Mouse (Mus musculus): ENCODE measurements at regions not wholly inside any gene's neighbourhood (a gene's known extent, or its start where the extent isn't known, plus 50 kb on each side); places are given as distances from the start of the nearest gene placed in this dataset.

DNA sequence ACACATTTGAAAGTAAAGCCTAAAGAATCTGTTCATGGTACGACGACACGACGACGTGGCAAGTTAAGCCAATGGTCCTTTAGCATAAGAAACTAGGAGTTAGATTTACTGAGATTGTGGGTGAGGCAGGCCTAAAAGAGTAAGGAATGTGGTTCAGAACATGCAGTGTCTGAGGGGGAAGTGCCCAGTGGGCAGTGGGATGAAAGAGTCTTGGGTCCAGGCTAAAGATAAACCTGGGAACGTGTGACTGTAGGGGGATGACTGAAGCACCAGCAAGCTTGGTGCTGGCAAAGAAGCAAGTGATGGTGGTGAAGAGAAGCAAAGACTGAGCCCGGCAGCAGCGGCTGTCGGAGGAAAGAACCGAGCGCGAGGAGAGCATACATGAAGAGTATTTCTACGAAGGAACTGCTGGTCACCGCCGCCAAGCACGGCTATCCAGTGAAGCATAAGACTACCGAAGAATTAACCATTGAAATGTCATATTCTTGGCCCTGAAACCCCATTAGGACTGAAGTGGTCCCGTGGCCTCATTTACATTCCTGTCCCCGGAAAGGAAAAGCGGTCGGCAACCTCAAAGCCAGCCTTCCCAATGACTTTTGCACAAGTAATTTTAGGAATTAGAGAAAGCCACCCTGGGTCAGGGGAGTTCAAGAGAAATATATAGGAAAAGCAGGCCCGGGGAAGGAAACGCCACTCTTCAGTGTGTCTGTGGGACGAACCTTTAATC lies 76.2 kb upstream of the Armc2 start:
- no peak for DNase-seq (ENCODE audit: low spot score)

GRCm38 (mm10) chr10:42093176-42093759 lies 75.0 kb upstream of the Armc2 start:
- DNase-seq (ENCODE audit: low spot score), result no peak

DNA sequence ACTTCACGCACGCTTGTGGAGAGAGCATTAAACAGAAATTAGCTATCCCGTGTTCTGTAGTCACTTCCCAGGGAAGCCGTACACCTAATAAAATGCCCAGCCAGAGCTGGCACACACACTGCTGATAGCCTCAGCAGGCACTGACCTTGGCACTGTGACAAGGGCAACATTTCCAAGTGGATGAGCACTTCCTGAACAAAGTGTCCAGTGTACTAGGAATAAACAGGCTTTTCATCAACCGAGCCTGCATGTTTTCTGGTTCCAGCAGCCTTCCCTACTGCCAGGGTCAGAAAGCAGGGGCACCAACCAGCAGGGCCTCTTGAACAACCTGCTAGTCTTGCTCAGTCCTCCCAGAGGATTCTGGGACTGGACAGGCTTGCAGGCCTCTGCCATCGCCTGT lies 74.3 kb upstream of the Armc2 start:
- DNase-seq (ENCODE audit: low spot score), result no peak

GRCm38 (mm10) chr10:42091546-42092168 lies 73.4 kb upstream of the Armc2 start:
- no peak for DNase-seq (ENCODE audit: low spot score)

DNA sequence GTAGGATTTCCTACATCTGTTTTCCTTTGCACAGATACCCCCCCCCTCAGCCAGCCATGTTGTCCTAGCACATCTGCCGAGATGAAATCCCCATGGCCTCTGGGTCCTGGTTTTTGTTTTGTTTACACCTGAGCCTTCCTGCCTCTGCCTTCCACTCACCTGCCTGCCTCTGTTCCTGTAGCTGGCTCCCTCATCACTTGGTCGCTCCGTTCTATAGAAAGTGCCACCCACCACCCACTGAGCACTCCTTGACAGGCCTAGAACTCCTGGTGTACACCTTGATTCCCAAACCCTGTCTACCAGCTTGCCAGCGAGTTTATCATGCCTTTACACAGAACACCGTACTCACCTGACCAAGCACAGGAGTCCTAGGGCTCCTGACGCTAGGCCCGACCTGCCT lies 72.6 kb upstream of the Armc2 start:
- DNase-seq (ENCODE audit: low spot score), result no peak

DNA sequence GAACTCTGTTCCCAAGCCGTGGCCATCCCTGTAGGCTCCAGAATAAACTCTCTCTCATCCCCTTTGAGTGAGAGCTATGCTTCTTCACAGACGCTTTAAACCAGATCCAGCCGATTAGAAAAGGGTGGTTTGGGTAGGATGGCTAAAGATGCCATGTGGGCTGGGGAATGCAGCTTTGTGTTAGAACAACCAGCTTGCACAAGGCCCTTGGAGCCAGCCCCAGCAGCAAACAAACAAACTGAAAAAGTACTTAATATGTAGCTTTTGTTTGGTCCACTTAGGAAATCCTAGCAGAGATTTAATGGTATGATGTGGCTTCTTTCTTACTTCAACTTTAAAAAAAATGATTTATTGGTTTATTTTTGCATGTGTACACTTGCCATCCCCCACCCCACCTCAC lies 71.9 kb upstream of the Armc2 start:
- DNase-seq (ENCODE audit: low spot score), result no peak

GRCm38 (mm10) chr10:42089686-42090085 lies 71.4 kb upstream of the Armc2 start:
- no peak for DNase-seq (ENCODE audit: low spot score)

GRCm38 (mm10) chr10:42089235-42089625 lies 71.0 kb upstream of the Armc2 start:
- DNase-seq (ENCODE audit: low spot score), result peak; percentile 31

DNA sequence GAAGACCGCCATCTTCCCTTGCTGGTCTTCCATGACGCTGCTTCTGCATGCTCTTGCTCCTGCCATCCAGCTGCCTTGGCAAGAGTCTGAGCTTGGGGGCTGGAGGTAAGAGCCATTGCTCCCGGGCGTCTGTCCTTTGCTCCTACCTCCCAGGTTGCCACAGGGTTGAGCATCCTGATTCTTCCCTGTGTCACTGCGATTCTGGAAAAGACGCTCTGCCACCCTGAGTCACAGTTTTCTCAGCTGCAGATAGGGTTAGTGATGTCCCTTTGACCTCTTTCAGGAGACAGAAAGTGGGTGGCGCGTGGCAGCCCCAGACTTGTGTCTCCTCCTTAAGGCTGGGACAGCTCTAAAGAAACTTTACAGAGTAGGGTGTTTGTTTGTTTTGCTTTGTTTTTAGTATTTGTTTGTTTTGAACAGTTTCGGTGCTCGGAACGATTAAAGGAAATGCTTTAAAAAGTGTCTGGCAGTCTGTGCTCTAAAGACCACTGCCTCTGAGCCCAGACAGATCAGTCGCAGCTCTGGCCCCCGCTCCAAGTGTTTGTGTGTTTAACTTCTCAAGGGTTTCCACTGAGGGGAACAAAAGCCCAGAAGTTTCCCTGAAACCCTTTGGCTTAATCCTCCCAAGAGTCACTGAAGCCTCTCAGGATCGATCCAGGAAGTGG lies 70.5 kb upstream of the Armc2 start:
- peak; percentile 31 for DNase-seq (ENCODE audit: low spot score)

GRCm38 (mm10) chr10:42087906-42088305 lies 69.7 kb upstream of the Armc2 start:
- no peak for DNase-seq (ENCODE audit: low spot score)

GRCm38 (mm10) chr10:42086691-42087090 lies 68.4 kb upstream of the Armc2 start:
- no peak for DNase-seq (ENCODE audit: low spot score)

DNA sequence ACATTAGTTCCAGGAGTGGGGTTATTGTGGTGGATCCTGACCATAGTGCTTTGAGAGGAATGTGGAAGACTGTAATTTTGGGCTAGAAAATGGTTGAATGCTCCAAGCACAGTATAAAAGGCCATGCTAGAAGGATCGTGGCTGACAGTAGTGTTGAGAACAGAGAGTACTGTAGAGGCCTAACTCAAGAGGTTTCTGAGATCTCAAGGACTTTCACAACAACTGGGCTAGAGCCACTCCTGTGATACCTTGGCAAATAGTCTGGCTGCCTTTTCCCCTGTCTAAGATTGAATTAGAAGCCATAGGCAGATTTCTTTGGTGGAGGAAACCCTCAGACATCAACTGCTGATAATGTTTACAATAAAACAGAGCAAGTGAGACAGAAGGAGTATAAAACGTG lies 67.1 kb upstream of the Armc2 start:
- DNase-seq (ENCODE audit: low spot score), result no peak

- no peak for DNase-seq (ENCODE audit: low spot score)
Measured at GRCm38 (mm10) chr10:42082227-42082840, 64.1 kb upstream of the Armc2 start.

- no peak for DNase-seq (ENCODE audit: low spot score)
Measured at GRCm38 (mm10) chr10:42079775-42080174, 61.5 kb upstream of the Armc2 start.

GRCm38 (mm10) chr10:42076711-42077110 lies 58.5 kb upstream of the Armc2 start:
- DNase-seq (ENCODE audit: low spot score), result no peak

DNA sequence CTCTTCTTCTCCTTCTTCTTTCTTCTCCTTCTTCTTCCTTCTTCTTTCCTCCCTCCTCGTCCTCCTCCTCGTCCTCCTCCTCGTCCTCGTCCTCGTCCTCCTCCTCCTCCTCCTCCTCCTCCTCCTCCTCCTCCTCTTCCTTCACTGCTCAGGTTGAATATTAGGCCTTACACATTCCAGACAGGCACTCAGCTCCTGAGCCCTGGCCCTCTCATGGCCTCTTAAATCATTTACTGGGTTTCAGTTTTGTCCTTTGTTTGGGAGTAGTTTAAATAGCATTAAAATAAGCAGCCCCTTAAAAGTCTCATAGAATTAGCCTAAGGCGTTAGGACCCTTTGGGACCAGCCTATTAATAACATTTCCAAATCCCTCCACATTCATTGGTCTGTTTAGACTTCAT lies 57.3 kb upstream of the Armc2 start:
- no peak for DNase-seq (ENCODE audit: low spot score)

- DNase-seq (ENCODE audit: low spot score), result peak; percentile 48
Measured at GRCm38 (mm10) chr10:42072758-42073157, 54.5 kb upstream of the Armc2 start.

DNA sequence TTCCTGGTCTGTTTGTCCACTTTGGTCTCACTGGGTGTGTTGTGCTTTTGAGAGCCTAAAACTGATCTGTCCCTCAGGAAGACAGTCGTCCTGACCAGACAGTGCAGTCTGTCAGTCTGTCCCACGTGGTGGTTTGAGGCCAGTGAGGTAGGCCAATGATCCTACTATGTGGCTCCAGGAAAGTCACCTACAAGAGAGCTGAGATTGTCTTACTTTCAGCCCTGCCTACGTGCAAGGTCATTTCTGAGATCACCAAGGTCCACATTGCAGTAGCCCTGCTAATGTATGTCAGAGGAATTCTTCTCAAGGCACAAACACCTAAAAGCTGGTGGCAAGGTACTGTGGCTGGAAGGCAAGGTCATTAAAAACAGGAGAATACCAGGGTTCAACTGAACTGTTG lies 53.9 kb upstream of the Armc2 start:
- no peak for DNase-seq (ENCODE audit: low spot score)

DNA sequence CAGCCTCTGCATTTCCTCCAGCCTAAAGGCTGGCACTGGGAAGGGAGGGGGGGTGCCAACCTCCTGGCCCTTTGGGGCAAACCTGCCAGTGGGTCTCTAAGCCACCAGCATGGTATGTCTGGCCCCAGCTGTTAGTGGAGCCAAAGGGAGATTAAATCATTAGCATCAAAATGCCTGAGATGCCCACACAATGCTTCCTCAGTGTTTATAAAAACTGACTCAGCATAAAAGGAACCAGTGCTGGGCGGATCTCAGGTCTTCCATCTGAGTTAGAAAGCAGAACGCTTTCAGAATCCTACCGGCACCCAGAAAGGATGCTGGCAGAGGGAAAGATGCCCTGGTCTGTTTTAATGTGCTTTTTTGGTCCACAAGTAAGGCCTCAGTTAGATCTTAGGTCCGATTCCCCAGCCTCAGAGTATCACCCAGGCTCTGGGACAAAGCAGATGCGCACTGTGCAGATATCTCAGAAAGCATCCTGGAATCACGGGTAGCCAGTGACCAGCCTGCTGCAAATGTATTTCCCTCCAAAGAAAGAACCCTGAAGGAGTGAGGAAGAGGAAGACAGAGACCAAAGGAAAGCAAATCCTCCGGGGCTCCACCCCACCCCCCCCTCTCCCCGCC lies 53.3 kb upstream of the Armc2 start:
- peak; percentile 61 for DNase-seq (ENCODE audit: low spot score)

- DNase-seq (ENCODE audit: low spot score), result peak; percentile 66
Measured at GRCm38 (mm10) chr10:42070611-42071403, 52.6 kb upstream of the Armc2 start.

GRCm38 (mm10) chr10:42069751-42070150 lies 51.5 kb upstream of the Armc2 start:
- DNase-seq (ENCODE audit: low spot score), result no peak
